Mouse (Mus musculus) fat pad, adult 2 months (tissue): ENCODE data around the gene Tppp3.

Experiments
- DNase-seq: peaks from one replicate; pipeline ENCODE4 v3.0.0-alpha.2; 2011; ENCODE audit warnings: low read depth, low spot score; ENCODE audit errors: extremely low read depth

The Tppp3 gene

DNA sequence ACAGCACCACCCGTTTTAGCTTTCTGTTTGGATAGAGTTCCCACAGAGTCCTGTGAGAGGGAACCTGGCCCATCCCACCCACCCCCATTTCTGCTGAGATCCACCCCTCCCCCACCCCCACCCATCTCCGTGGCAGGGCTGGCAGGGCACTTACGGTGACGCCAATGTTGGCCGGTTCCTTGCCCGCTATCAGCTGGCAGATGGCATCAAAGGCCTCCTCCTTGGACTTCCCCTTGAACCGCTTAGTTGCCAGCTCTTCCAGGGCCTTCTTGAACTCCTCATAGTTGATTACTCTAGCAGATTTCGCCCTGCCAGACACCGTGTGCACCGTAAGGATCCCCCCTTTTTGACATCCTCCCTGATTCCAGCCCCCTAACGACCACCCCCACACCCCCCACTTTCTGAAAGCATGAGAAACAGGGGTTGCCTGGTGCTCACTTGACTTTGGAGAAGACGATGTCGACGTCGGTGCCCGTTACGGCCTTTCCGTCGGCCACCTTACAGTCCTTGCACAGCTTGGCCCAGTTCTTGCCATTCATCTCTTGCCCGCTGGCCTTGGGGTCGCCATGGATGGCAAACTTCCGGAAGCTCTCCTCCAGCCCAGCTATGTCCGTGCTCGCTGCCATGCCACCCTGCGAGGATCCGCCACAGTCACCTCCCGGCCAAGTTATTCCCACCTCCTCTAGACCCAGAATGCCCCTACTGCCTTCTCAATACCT is 3.2 kb downstream of the Tppp3 start:
- no peak for DNase-seq

DNA sequence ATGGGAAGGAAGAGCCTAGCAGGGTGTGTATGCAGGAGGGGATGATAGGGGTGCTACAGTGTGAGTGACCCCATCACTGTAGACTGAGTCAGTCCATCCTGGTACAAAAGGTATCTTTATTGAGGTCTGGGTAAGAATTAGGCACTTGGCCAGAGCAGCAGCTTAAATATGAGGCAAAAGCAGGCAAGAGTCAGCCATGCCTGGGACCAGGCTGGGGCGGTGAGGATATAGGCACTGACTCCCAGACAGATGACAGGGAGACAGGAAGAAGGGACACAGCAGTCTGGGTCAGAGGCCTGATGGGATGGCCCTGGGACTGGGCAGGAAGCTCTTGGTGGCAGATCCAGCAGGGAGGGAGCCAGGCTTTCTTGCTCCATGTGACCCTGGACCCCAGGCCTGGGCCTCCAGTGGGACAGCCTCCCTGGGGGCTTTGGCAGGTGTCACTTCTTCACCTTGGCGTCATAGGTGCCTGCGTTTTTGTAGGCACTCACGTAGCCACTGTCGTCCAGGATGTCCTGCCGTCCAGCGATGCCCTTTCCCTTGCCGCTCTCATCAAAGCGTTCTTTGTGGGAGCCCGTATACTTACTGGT is 3.8 kb downstream of the Tppp3 start:
- no peak for DNase-seq

DNA sequence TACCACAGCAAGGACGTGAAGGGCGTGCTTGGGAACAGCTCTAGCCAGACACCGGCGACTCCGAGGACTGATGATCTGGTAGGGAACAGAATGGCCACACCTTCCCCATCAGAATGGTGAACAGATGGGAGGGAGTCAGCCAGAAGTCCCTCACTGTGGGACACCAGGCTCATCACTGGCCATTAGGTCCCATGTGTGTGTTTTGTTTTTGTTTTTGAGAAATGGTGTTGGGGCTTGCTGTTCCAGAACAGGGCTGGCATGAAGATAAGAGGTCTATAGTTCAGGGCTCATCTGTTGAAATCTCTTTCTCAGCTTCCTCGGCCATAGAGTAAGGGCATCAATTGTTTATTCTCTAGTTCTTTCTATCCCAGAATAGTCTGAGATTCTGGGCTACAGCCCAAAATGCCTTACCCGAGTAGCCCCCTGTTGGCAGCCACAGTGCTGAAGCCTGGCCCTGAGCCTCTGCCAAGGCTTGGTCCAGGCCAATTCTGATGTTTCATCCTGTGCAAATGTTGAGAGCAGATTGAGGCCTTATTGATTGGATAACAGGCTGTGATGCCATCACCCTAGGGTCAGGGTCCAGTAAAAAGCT is 4.5 kb downstream of the Tppp3 start:
- DNase-seq: no peak

GRCm38 (mm10) chr8:105466246-105466645 is 5.1 kb downstream of the Tppp3 start:
- no peak for DNase-seq

DNA sequence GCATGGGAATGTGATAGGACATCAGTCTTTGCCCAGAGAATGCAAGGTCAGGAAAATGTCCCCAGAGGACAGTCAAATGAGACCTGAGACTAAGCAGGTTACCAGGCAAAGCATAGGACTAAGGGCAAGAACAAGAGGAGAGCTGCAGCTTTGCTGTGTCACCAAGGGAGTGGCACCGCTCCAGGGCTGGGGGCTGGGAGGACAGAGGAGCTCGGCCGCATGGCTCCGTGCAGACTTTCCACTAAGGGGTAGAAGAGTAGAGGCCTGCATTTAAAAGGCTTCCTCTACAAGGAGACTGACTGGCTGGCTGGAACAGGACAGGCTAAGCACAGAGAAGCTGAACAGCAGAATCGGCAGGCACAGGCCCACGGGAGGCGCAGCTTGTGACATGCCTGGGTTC is 6.7 kb downstream of the Tppp3 start:
- DNase-seq: no peak

- no peak for DNase-seq
Measured at GRCm38 (mm10) chr8:105461085-105461803, 10.1 kb downstream of the Tppp3 start.

DNA sequence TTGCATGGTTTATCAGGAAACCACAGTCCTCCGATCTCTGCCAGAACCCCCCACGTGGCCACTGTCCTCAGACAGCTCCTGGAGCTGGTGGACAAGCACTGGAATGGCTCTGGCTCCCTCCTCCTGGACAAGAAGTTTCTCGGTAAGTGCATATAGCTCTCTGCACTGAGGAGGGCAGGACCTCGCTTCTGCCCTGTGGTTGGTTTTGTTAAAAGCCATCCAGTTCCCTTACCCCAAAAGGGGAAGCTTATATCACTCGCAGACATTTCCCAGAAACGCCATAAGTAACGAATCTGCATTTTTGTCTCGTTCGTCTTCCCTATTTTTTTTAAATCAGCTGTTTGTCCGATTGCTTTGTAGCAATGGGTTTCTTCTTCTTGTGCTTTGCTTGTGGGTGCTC is 16.1 kb downstream of the Tppp3 start:
- DNase-seq: no peak

DNA sequence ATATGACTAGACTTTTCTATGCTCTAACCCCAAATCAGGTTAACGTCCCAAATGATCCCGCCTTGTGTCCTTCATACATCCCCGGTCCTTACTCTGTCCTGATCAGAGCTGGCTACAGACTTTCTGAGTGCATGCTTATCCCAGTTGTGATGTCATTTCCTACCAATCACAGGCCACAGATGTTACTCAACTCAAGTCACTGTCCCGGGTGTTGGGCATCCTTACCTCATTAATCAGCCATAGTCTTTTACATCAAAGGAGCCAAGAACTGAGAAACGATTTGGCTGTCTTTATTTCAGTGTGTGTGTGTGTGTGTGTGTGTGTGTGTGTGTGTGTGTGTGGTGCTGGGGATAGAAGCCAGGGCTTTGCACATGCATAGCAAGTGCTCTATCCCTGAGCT is 17.2 kb downstream of the Tppp3 start:
- no peak for DNase-seq

DNA sequence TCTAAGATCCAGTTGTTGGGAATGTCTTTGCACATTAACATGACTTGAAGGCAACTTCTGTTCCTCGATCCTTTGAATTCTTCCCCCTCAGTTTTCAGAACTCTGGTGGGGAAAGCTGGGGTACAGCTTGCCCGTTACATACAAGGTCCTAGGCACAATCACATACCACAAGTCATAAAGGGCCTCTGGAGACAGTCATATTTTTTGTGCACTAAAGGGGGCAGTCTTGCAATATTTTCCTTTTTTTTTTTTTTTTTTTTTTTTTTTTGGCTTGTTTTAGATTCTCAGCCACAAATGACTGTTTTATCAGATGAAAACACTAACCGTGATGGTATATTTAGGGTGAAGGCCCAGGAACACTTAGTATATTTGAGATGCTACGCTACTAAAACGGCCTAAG is 18.0 kb downstream of the Tppp3 start:
- no peak for DNase-seq

- DNase-seq: peak; percentile 97
Measured at GRCm38 (mm10) chr8:105451903-105452603, 19.3 kb downstream of the Tppp3 start.

GRCm38 (mm10) chr8:105450977-105451376 is 20.3 kb downstream of the Tppp3 start:
- no peak for DNase-seq

GRCm38 (mm10) chr8:105448596-105448995 is 22.7 kb downstream of the Tppp3 start:
- no peak for DNase-seq

DNA sequence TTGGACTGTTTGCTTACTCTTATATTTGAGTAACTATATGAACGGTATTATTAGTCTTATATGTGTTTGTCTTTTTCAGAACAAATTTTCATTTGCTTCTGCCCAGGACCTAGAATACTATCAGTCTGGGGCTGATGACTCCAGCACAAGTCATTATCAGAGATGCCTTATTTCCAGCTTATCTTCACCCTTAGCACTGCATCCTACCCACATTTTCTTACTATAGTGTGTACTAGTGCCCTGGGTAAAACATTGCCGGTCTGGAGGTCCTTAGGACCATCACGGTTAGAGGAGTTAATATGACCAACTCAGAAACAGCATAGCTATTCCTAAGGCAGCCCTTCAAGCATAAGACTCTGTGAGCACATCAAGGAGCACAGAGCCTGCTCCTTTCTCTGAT is 23.1 kb downstream of the Tppp3 start:
- no peak for DNase-seq

- no peak for DNase-seq
Measured at GRCm38 (mm10) chr8:105446127-105446552, 25.2 kb downstream of the Tppp3 start.

- DNase-seq: no peak
Measured at GRCm38 (mm10) chr8:105445296-105446126, 25.8 kb downstream of the Tppp3 start.

GRCm38 (mm10) chr8:105442661-105443060 is 28.7 kb downstream of the Tppp3 start:
- no peak for DNase-seq

DNA sequence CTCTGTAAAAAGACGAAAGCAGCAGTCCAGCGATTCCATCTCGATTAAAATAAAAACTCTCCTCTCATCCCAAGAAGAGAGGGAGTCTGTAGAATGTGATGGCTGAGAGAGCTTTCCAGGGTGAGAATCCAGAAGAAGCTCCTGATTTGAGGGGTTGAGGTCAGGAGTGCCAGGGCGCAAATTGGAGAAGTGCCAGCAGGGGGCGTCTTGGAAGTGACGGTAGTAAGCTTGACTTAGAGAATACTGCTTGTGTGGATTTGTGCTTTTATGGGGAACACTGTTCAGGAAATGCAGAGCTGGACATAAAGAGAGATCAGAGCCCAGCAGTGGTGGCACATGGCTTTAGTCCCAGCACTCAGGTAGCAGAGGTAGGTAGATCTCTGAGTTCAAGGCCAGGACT is 29.9 kb downstream of the Tppp3 start:
- no peak for DNase-seq

DNA sequence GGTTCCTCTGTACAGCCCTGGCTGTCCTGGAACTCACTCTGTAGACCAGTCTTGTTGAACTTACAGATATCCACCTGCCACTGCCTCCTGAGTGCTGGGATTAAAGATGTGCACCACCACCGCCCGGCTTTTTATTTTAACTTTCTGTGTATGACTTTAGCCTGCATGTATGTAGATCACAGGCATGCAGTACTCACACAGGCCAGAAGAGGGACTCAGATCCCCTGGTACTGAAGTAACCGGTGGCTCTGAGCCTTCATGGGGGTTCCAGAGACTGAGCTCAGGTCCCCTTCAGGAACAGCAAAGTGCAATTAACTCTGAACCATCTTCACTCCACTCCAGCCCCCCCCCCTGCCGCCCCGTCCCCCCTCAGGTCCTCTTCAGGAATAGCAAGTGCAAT is 32.5 kb downstream of the Tppp3 start:
- DNase-seq: no peak

DNA sequence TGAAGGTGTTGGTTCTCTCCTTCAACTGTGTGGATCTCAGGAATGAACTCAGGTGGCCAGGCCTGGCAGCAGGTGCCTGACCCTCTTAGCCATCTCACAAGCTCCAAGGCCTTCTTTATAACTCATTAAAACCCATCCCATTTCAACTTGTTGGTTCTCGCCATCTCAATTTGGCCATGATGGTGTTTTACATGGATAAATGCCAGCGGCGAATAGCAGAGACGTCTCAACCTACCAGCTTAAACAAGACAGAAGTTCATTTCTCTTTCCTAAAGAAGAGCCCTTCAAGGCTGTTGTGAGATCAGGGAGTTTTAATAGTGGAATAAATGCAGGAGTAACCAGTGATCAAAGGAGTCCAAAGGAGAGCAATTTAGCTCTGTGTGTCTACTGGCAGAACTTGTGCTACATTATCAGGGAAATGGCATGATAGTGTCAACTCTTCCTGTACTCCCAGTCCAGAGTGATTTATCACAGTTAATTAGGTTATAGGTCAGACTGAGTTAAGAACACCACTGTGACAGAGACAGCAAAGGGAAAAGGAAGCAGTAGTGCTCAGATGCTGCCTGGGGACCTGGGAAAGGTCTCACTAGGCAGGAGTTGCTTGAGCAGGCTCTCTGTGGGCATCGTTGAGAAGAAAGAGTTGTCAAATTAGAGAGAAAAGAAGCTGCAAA is 34.1 kb downstream of the Tppp3 start:
- DNase-seq: no peak

GRCm38 (mm10) chr8:105436218-105436617 is 35.1 kb downstream of the Tppp3 start:
- peak; percentile 96 for DNase-seq
